Mouse (Mus musculus): ENCODE data around the gene Mrpl17.

DNA sequence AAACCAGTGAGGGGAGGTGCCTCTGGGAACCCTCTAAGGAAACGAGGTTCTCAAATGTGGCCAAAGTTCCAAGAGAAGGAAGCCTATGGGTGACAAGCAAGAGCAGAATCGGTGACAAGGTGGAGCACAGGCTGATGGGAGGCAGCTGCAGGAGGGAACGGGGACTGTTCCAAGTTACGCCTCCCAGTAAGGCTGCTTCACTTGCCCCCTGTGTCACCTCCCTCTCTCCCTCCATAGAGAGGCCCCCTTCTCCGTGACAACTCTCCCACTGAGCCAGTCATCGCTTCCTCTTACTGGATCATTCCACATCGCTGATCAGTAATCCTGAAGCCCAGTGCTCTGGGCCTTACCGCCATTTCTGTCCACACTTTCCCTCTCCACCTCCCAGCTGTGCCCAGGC, 36.2 kb downstream of the Mrpl17 start:
- TF ChIP-seq CTCF (IDR thresholded peaks at IDR 0.05; ENCODE audit: borderline replicate concordance, control insufficient read depth, extremely low read depth, insufficient read depth, low read length, poor library complexity): no peak
- TF ChIP-seq POLR2A (IDR thresholded peaks at IDR 0.05; ENCODE audit: control insufficient read depth, extremely low read depth, insufficient read depth, low read length, poor library complexity): no peak
